Mouse (Mus musculus) megakaryocyte, embryonic 14.5 days (primary cell): ENCODE measurements around the gene Olfr1228. TPM values are rescaled to one million over a fixed set of nuclear protein-coding genes. Genes with fewer than 3 reads are reported as not detected.

Experiments used
- H3K27me3 ChIP-seq: replicated peaks from 2 replicates; pipeline ENCODE3; 2012; ENCODE audit warnings: inconsistent platforms
- H3K36me3 ChIP-seq: replicated peaks from 2 replicates; pipeline ENCODE3; 2012; ENCODE audit warnings: low read length, inconsistent platforms, mixed read lengths
- H3K4me1 ChIP-seq: 2 replicates; pipeline ENCODE4 v1.6.1; 2012; ENCODE audit warnings: inconsistent platforms
- H3K4me3 ChIP-seq: replicated peaks from 2 replicates; pipeline ENCODE3; 2012; ENCODE audit warnings: moderate library complexity, mild to moderate bottlenecking, inconsistent platforms
- H3K9me3 ChIP-seq: 2 replicates; pipeline ENCODE4 v1.6.1; 2012; ENCODE audit warnings: inconsistent platforms
- FLI1 ChIP-seq: IDR thresholded peaks from 2 replicates; pipeline ENCODE4 v1.6.1; 2012; ENCODE audit warnings: low read length, inconsistent platforms, mixed read lengths
- GATA1 ChIP-seq: IDR thresholded peaks from 3 replicates; pipeline ENCODE4 v1.6.1; 2012; ENCODE audit warnings: mixed read lengths, low read length, inconsistent platforms, borderline replicate concordance
- polyA plus RNA-seq: library from polyadenylated mRNA; stranded (reverse); fragments of >175 nt; gene quantifications from 2 replicates; pipeline ENCODE4 v1.2.3, GENCODE M21; 2012; ENCODE audit warnings: low replicate concordance; ENCODE audit not compliant: insufficient read depth

Olfr1228 gene
- polyA plus RNA-seq = not detected in 2 replicates

DNA sequence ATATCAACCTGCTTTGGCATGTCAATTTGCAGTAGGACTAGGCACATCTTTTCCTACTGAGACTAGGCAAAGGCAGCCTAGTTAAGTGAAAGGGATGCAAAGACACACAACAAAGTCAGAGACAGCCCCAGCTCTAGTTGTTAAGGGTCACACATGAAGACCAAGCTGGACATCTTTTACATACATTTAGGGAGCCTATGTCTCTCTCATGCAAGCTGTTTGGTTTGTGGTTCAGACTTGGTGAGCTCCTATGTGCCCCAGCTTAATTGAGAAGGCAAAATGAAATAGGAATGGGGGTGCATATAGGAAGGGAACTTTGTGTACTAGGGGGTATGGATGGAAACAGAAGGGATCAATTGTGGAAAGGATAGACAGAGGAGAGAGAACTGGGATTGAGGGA, at the start of gene Olfr1228:
TSS of gene Olfr1228 (minus strand) at position 101 of the 400 bp plus-strand sequence.
- no peaks in the 10 kb centered on the region for H3K4me1 ChIP-seq
- TF ChIP-seq GATA1 (no peak), FLI1 (no peak)
- no peaks in the 10 kb centered on the region for H3K9me3 ChIP-seq
- H3K27me3 ChIP-seq = no peaks in the 10 kb centered on the region
- H3K36me3 ChIP-seq = no peaks in the 10 kb centered on the region
- H3K4me3 ChIP-seq = no peak within 1 kb of the TSS

DNA sequence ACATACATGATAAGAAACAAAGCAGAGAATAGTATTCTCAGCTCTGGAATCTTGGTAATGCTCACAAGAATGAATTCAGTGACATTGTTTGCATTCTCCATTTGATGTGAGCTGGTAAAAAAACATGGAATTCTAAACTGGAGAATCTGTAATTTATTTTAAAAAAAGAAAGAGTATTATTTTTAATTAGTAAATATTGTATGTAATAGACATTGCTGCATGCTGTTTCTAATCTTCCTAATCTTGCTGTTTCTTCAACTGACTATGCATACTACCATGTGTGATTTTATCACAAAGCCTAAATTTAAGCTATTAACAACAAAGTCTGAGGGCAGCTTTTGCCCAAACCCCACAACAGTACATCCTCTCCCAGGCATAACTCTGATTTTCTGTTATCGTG, 43.3 kb upstream of the Olfr1228 start, which contains the start of gene Olfr1230:
TSS of gene Olfr1230 (minus strand) at position 101 of the 400 bp plus-strand sequence.
- Histone ChIP-seq H3K36me3 (no peaks in the 10 kb centered on the region), H3K4me1 (no peaks in the 10 kb centered on the region), H3K27me3 (no peaks in the 10 kb centered on the region), H3K4me3 (no peak within 1 kb of the TSS), H3K9me3 (no peaks in the 10 kb centered on the region)
- no peak for TF ChIP-seq FLI1
- TF ChIP-seq GATA1 = no peak

DNA sequence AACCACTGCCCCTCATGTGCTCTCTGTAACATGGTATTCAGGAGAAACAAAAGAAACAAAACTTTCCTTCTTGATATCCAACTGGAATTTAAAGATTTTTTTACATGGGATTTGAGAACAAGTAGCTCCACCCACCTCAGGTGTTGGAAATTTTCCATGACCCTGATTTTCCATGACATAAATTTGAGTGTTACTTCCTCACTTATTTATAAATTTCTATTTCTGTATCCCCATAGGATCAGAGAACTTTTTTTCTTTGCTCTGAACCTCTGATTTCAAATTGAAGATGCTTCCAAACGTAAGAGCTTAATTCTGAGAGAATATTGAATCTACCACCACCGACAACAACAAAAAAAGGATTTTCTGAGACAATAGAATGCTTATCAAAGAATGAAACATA, 34.1 kb upstream of the Olfr1228 start, which contains the start of gene Olfr1229:
TSS of gene Olfr1229 (minus strand) at position 101 of the 400 bp plus-strand sequence.
- no peaks in the 10 kb centered on the region for H3K9me3 ChIP-seq
- no peak within 1 kb of the TSS for H3K4me3 ChIP-seq
- TF ChIP-seq FLI1 = no peak
- no peak for TF ChIP-seq GATA1
- H3K36me3 ChIP-seq = no peaks in the 10 kb centered on the region
- H3K4me1 ChIP-seq = no peaks in the 10 kb centered on the region
- H3K27me3 ChIP-seq = no peaks in the 10 kb centered on the region

DNA sequence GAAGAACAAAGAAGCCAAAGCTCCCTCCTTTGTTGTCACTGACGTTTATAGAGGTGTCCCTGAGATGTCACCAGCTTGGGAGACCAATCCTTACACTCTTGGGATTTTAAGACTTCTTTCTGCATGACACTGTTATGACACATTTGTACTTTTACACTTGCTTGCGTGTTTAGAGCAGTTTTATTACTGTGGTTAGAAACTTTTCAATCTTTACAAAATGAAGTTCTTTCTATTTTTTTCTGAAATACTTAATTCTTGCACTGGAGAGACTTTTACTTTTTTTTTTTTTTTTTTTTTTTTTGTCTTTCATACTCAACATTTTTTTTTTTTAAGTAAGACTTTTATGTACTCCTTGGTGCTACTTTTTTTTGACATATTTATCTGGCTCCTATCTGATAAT, 53.9 kb downstream of the Olfr1228 start, which contains the start of gene Olfr1226:
TSS of gene Olfr1226 (minus strand) at position 101 of the 400 bp plus-strand sequence.
- H3K9me3 ChIP-seq = no peaks in the 10 kb centered on the region; the same call in 1 of the 2 replicates
- no peak within 1 kb of the TSS for H3K4me3 ChIP-seq
- TF ChIP-seq GATA1 (no peak), FLI1 (no peak)
- H3K27me3 ChIP-seq = no peaks in the 10 kb centered on the region
- no peaks in the 10 kb centered on the region for H3K36me3 ChIP-seq
- H3K4me1 ChIP-seq = peaks cover 12% of the 10 kb centered on the region

Other genes starting within 250 kb of the Olfr1228 start
- gene Olfr1215, start 247.1 kb downstream of the Olfr1228 start, polyA plus RNA-seq = not detected in 2 replicates
- gene Olfr1216, start 235.7 kb downstream of the Olfr1228 start, polyA plus RNA-seq = not detected in 2 replicates
- not detected in 2 replicates for gene Olfr1217, start 222.0 kb downstream of the Olfr1228 start, polyA plus RNA-seq
- gene Olfr1218, start 192.9 kb downstream of the Olfr1228 start, polyA plus RNA-seq = not detected in 2 replicates
- not detected in 2 replicates for gene Olfr1219, start 170.5 kb downstream of the Olfr1228 start, polyA plus RNA-seq
- gene Olfr1220, start 147.2 kb downstream of the Olfr1228 start, polyA plus RNA-seq = not detected in 2 replicates
- gene Olfr1221, start 136.8 kb downstream of the Olfr1228 start, polyA plus RNA-seq = not detected in 2 replicates
- gene Olfr1222, start 121.0 kb downstream of the Olfr1228 start, polyA plus RNA-seq = not detected in 2 replicates
- not detected in 2 replicates for gene Olfr1223, start 102.5 kb downstream of the Olfr1228 start, polyA plus RNA-seq
- gene Olfr1224-ps1, start 90.0 kb downstream of the Olfr1228 start, polyA plus RNA-seq = not detected in 2 replicates
- gene Olfr1225, start 79.4 kb downstream of the Olfr1228 start, polyA plus RNA-seq = not detected in 2 replicates
- gene Olfr1226, start 54.0 kb downstream of the Olfr1228 start, polyA plus RNA-seq = not detected in 2 replicates
- gene Olfr1229, start 34.0 kb upstream of the Olfr1228 start, polyA plus RNA-seq = not detected in 2 replicates
- gene Olfr1230, start 43.2 kb upstream of the Olfr1228 start, polyA plus RNA-seq = not detected in 2 replicates
- not detected in 2 replicates for gene Olfr1231, start 53.0 kb upstream of the Olfr1228 start, polyA plus RNA-seq
- gene Olfr1232, start 75.6 kb upstream of the Olfr1228 start, polyA plus RNA-seq = not detected in 2 replicates
- not detected in 2 replicates for gene Olfr1233, start 88.3 kb upstream of the Olfr1228 start, polyA plus RNA-seq
- not detected in 2 replicates for gene Olfr1234, start 110.8 kb upstream of the Olfr1228 start, polyA plus RNA-seq
- not detected in 2 replicates for gene Olfr1238, start 155.6 kb upstream of the Olfr1228 start, polyA plus RNA-seq
- gene Olfr1239, start 166.3 kb upstream of the Olfr1228 start, polyA plus RNA-seq = not detected in 2 replicates
- gene Olfr1240, start 188.9 kb upstream of the Olfr1228 start, polyA plus RNA-seq = 0.07 TPM in 1 of 2 replicates, not detected in the other
- not detected in 2 replicates for gene Olfr1241, start 233.1 kb upstream of the Olfr1228 start, polyA plus RNA-seq
- not detected in 2 replicates for gene Olfr1242, start 244.3 kb upstream of the Olfr1228 start, polyA plus RNA-seq